Mouse (Mus musculus): ENCODE data around the gene Gm20388. TPM values are rescaled to one million over a fixed set of nuclear protein-coding genes. Genes with fewer than 3 reads are reported as not detected.
A peak's percentile ranks its signal among the peaks of the same experiment; 100 is the strongest.

Gm20388 gene
- polyA plus RNA-seq, 1 experiment from 2014 or later, result 8.3 TPM

GRCm38 (mm10) chr8:120184850-120185792, 274.5 kb downstream of the Gm20388 start:
- peaks cover 40% of the 10 kb centered on the region for H3K4me1 ChIP-seq (replicated peaks; ENCODE audit: control insufficient read depth, insufficient read depth, low read length)
- peak; percentile 50; the same call in 1 of the 2 replicates for ATAC-seq (replicated peaks; ENCODE audit: low FRiP score, low TSS enrichment, low read depth)
- no peak overlapping the region for H3K4me3 ChIP-seq (ENCODE audit: low read depth, low read length)
- no peaks in the 10 kb centered on the region for H3K9me3 ChIP-seq (ENCODE audit: control insufficient read depth, low read length)
- no peaks in the 10 kb centered on the region for H3K27me3 ChIP-seq (replicated peaks; ENCODE audit: control insufficient read depth, insufficient read depth, low read length)
- peak overlapping the region; percentile 26 for H3K4me2 ChIP-seq (ENCODE audit: low read length)
- WGBS, result 15% methylated on average over 17 of the region's 17 CpGs
- peak overlapping the region; percentile 83 for H3K27ac ChIP-seq (ENCODE audit: low read depth)
- no peaks in the 10 kb centered on the region for H3K36me3 ChIP-seq (ENCODE audit: control insufficient read depth, insufficient read depth, low read length)
- peak; percentile 82 for DNase-seq (ENCODE audit: low spot score)
- H3K9ac ChIP-seq (ENCODE audit: low read length), result no peak overlapping the region

- no peak for ATAC-seq (replicated peaks; ENCODE audit: low FRiP score, low TSS enrichment, low read depth)
- Histone ChIP-seq H3K4me1 (replicated peaks; ENCODE audit: control insufficient read depth, insufficient read depth, low read length) (peaks cover 45% of the 10 kb centered on the region), H3K27ac (ENCODE audit: low read depth) (0 out of 2 replicates have a peak overlapping the region, but pooled peaks have one; percentile 83)
Measured at GRCm38 (mm10) chr8:120186454-120186853, 275.8 kb downstream of the Gm20388 start.

DNA sequence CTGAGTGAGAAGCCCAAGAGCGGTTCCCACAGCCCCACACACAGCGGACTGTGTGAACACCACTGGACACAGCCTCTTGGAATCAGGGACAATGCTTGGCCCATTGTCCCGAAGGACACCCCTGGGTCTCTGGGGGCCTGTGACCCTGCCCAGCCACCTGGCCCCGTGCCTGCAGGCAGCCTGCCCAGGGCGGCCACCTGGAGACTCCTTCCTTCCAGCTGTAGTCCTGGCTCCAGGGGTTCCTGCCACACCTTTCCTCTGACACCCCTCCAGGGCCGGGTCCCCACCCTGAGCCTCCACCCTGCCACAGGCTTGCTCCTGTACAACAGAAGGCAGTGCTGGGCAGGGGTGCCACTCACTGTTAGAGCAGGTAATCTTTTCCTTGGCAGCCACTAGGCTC, 277.9 kb downstream of the Gm20388 start:
- no peak overlapping the region for H3K27ac ChIP-seq (ENCODE audit: low read depth)
- H3K4me3 ChIP-seq (ENCODE audit: low read depth, low read length), result no peak overlapping the region
- H3K27me3 ChIP-seq (replicated peaks; ENCODE audit: control insufficient read depth, insufficient read depth, low read length), result no peaks in the 10 kb centered on the region
- 80% methylated on average over 6 of the region's 6 CpGs for WGBS
- ATAC-seq (replicated peaks; ENCODE audit: low FRiP score, low TSS enrichment, low read depth) (no peak), DNase-seq (ENCODE audit: low spot score) (no peak)
- no peaks in the 10 kb centered on the region for H3K9me3 ChIP-seq (ENCODE audit: control insufficient read depth, low read length)
- no peak overlapping the region for H3K9ac ChIP-seq (ENCODE audit: low read length)
- no peaks in the 10 kb centered on the region for H3K36me3 ChIP-seq (ENCODE audit: control insufficient read depth, insufficient read depth, low read length)
- no peak overlapping the region for H3K4me2 ChIP-seq (ENCODE audit: low read length)
- H3K4me1 ChIP-seq (replicated peaks; ENCODE audit: control insufficient read depth, insufficient read depth, low read length), result peaks cover 52% of the 10 kb centered on the region

More at GRCm38 (mm10) chr8:120186454-120186853, 275.8 kb downstream of the Gm20388 start:
- Histone ChIP-seq H3K4me3 (ENCODE audit: low read depth, low read length) (no peak overlapping the region), H3K27me3 (replicated peaks; ENCODE audit: control insufficient read depth, insufficient read depth, low read length) (no peaks in the 10 kb centered on the region), H3K36me3 (ENCODE audit: control insufficient read depth, insufficient read depth, low read length) (no peaks in the 10 kb centered on the region), H3K9ac (ENCODE audit: low read length) (no peak overlapping the region), H3K9me3 (ENCODE audit: control insufficient read depth, low read length) (no peaks in the 10 kb centered on the region), H3K4me2 (ENCODE audit: low read length) (no peak overlapping the region)
- WGBS, result 59% methylated on average over 8 of the region's 8 CpGs
- DNase-seq (ENCODE audit: low spot score), result no peak

DNA sequence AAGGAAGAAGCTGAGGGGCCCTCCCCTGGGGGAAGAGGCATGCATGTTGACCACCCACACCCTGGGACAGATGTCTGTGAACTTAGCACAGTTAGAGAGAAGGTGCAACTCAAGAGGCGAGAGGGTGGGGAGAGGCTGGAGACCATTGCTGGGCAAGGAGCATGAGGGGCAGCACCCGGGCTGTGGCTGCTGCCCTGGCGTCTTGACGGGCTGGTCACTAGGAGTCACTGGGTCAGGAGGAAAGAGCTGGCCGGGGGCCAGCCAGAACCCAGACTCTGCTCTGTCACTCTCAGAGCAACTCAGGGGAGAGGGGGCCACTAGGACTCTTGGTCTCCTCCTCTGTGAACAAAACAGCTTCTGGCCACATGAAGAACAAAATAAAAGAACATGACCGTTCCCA, 278.8 kb downstream of the Gm20388 start:
- Histone ChIP-seq H3K27me3 (replicated peaks; ENCODE audit: control insufficient read depth, insufficient read depth, low read length) (no peaks in the 10 kb centered on the region), H3K9me3 (ENCODE audit: control insufficient read depth, low read length) (no peaks in the 10 kb centered on the region), H3K9ac (ENCODE audit: low read length) (no peak overlapping the region), H3K4me1 (replicated peaks; ENCODE audit: control insufficient read depth, insufficient read depth, low read length) (peaks cover 46% of the 10 kb centered on the region), H3K36me3 (ENCODE audit: control insufficient read depth, insufficient read depth, low read length) (no peaks in the 10 kb centered on the region), H3K4me2 (ENCODE audit: low read length) (no peak overlapping the region), H3K27ac (ENCODE audit: low read depth) (no peak overlapping the region), H3K4me3 (ENCODE audit: low read depth, low read length) (no peak overlapping the region)
- no peak for ATAC-seq (replicated peaks; ENCODE audit: low FRiP score, low TSS enrichment, low read depth)
- WGBS, result 70% methylated on average over 6 of the region's 6 CpGs
- DNase-seq (ENCODE audit: low spot score), result no peak

GRCm38 (mm10) chr8:120190107-120190809, 279.6 kb downstream of the Gm20388 start:
- ATAC-seq (replicated peaks; ENCODE audit: low FRiP score, low TSS enrichment, low read depth) (peak; percentile 18; the same call in 1 of the 2 replicates), DNase-seq (ENCODE audit: low spot score) (no peak)
- H3K4me1 ChIP-seq (replicated peaks; ENCODE audit: control insufficient read depth, insufficient read depth, low read length), result peaks cover 39% of the 10 kb centered on the region
- H3K27me3 ChIP-seq (replicated peaks; ENCODE audit: control insufficient read depth, insufficient read depth, low read length), result no peaks in the 10 kb centered on the region
- H3K27ac ChIP-seq (ENCODE audit: low read depth), result peak overlapping the region; percentile 88
- no peak overlapping the region for H3K9ac ChIP-seq (ENCODE audit: low read length)
- H3K9me3 ChIP-seq (ENCODE audit: control insufficient read depth, low read length), result no peaks in the 10 kb centered on the region
- no peaks in the 10 kb centered on the region for H3K36me3 ChIP-seq (ENCODE audit: control insufficient read depth, insufficient read depth, low read length)
- WGBS, result 84% methylated on average over 17 of the region's 17 CpGs
- H3K4me3 ChIP-seq (ENCODE audit: low read depth, low read length), result no peak overlapping the region
- H3K4me2 ChIP-seq (ENCODE audit: low read length), result no peak overlapping the region

- ATAC-seq (replicated peaks; ENCODE audit: low FRiP score, low TSS enrichment, low read depth) (peak; percentile 90), DNase-seq (ENCODE audit: low spot score) (peak; percentile 87)
- Histone ChIP-seq H3K36me3 (ENCODE audit: control insufficient read depth, insufficient read depth, low read length) (no peaks in the 10 kb centered on the region), H3K27me3 (replicated peaks; ENCODE audit: control insufficient read depth, insufficient read depth, low read length) (no peaks in the 10 kb centered on the region), H3K9ac (ENCODE audit: low read length) (peak overlapping the region; percentile 10; the same call in 1 of the 2 replicates), H3K4me3 (ENCODE audit: low read depth, low read length) (0 out of 2 replicates have a peak overlapping the region, but pooled peaks have one; percentile 6), H3K4me2 (ENCODE audit: low read length) (peak overlapping the region; percentile 42), H3K4me1 (replicated peaks; ENCODE audit: control insufficient read depth, insufficient read depth, low read length) (peaks cover 32% of the 10 kb centered on the region), H3K27ac (ENCODE audit: low read depth) (peak overlapping the region; percentile 88), H3K9me3 (ENCODE audit: control insufficient read depth, low read length) (no peaks in the 10 kb centered on the region)
- 16% methylated on average over 20 of the region's 20 CpGs for WGBS
Measured at GRCm38 (mm10) chr8:120190810-120191413, 280.3 kb downstream of the Gm20388 start.

DNA sequence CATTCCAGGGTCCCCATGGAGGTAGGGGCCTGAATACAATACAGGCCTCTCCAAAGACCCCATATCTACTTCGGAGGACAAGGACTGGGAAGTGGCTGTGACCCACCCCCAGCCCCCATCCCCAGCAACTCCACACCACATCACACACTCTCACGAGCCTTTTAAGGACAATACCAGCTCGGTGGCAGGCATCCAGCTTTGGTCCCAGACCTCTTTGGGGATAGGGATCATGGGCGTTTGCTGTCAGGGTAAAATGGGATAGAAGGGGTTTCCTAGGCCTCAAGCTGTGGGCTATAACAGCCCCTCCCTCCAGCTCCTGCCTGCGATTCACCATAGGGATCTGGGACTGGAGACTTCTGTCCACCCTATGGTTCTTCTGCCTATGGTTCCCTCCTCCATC, 281.0 kb downstream of the Gm20388 start:
- H3K9me3 ChIP-seq (ENCODE audit: control insufficient read depth, low read length), result no peaks in the 10 kb centered on the region
- ATAC-seq (replicated peaks; ENCODE audit: low FRiP score, low TSS enrichment, low read depth) (0 out of 2 replicates have a peak, but pooled peaks have one; percentile 26), DNase-seq (ENCODE audit: low spot score) (no peak)
- no peaks in the 10 kb centered on the region for H3K36me3 ChIP-seq (ENCODE audit: control insufficient read depth, insufficient read depth, low read length)
- H3K4me1 ChIP-seq (replicated peaks; ENCODE audit: control insufficient read depth, insufficient read depth, low read length), result peaks cover 25% of the 10 kb centered on the region
- H3K4me2 ChIP-seq (ENCODE audit: low read length), result peak overlapping the region; percentile 42; the same call in 1 of the 2 replicates
- H3K9ac ChIP-seq (ENCODE audit: low read length), result no peak overlapping the region
- peak overlapping the region; percentile 88 for H3K27ac ChIP-seq (ENCODE audit: low read depth)
- H3K4me3 ChIP-seq (ENCODE audit: low read depth, low read length), result no peak overlapping the region
- no peaks in the 10 kb centered on the region for H3K27me3 ChIP-seq (replicated peaks; ENCODE audit: control insufficient read depth, insufficient read depth, low read length)
- 62% methylated on average over 5 of the region's 5 CpGs for WGBS

GRCm38 (mm10) chr8:120192118-120192517, 281.5 kb downstream of the Gm20388 start:
- no peak overlapping the region for H3K4me3 ChIP-seq (ENCODE audit: low read depth, low read length)

More at GRCm38 (mm10) chr8:120192118-120192517, 281.5 kb downstream of the Gm20388 start:
- H3K4me2 ChIP-seq (ENCODE audit: low read length), result no peak overlapping the region
- DNase-seq (ENCODE audit: low spot score), result no peak
- WGBS, result 94% methylated on average over 5 of the region's 5 CpGs
- H3K27ac ChIP-seq (ENCODE audit: low read depth), result peak overlapping the region; percentile 88
- H3K9ac ChIP-seq (ENCODE audit: low read length), result no peak overlapping the region
- H3K36me3 ChIP-seq (ENCODE audit: control insufficient read depth, insufficient read depth, low read length), result no peaks in the 10 kb centered on the region
- peaks cover 20% of the 10 kb centered on the region; the same call in 1 of the 2 replicates for H3K4me1 ChIP-seq (replicated peaks; ENCODE audit: control insufficient read depth, insufficient read depth, low read length)
- ATAC-seq (replicated peaks; ENCODE audit: low FRiP score, low TSS enrichment, low read depth), result no peak
- no peaks in the 10 kb centered on the region for H3K27me3 ChIP-seq (replicated peaks; ENCODE audit: control insufficient read depth, insufficient read depth, low read length)
- H3K9me3 ChIP-seq (ENCODE audit: control insufficient read depth, low read length), result no peaks in the 10 kb centered on the region
